Mouse (Mus musculus): ENCODE measurements around the gene Dph1. TPM values are rescaled to one million over a fixed set of nuclear protein-coding genes. Genes with fewer than 3 reads are reported as not detected.

Gene Dph1
- polyA plus RNA-seq (2012; rRNA removed): 28.3 and 33.8 TPM in 2 replicates

GRCm38 (mm10) chr11:75190905-75191441, at the start of gene Dph1:
Gene Dph1 (minus strand): TSS chr11:75191241.
- Histone ChIP-seq H3K27ac (ENCODE audit: control insufficient read depth, insufficient read depth, low read length) (no peak within 1 kb of the TSS), H3K4me1 (replicated peaks; ENCODE audit: control insufficient read depth, insufficient read depth, low read length) (peaks cover 33% of the 10 kb centered on the region), H3K36me3 (ENCODE audit: control insufficient read depth, insufficient read depth, low read length) (no peaks in the 10 kb centered on the region), H3K4me3 (ENCODE audit: control insufficient read depth, insufficient read depth, low read length) (peak within 1 kb of the TSS; percentile 97), H3K27me3 (ENCODE audit: control insufficient read depth, insufficient read depth, low read length) (no peaks in the 10 kb centered on the region)
- WGBS: 75% methylated on average over 5 of the region's 5 CpGs
- DNase-seq: no peak
- TF ChIP-seq CTCF (IDR thresholded peaks at IDR 0.05; ENCODE audit: borderline replicate concordance, control insufficient read depth, extremely low read depth, insufficient read depth, low read length, poor library complexity) (no peak), POLR2A (IDR thresholded peaks at IDR 0.05; ENCODE audit: control insufficient read depth, extremely low read depth, insufficient read depth, low read length, poor library complexity) (no peak)

DNA sequence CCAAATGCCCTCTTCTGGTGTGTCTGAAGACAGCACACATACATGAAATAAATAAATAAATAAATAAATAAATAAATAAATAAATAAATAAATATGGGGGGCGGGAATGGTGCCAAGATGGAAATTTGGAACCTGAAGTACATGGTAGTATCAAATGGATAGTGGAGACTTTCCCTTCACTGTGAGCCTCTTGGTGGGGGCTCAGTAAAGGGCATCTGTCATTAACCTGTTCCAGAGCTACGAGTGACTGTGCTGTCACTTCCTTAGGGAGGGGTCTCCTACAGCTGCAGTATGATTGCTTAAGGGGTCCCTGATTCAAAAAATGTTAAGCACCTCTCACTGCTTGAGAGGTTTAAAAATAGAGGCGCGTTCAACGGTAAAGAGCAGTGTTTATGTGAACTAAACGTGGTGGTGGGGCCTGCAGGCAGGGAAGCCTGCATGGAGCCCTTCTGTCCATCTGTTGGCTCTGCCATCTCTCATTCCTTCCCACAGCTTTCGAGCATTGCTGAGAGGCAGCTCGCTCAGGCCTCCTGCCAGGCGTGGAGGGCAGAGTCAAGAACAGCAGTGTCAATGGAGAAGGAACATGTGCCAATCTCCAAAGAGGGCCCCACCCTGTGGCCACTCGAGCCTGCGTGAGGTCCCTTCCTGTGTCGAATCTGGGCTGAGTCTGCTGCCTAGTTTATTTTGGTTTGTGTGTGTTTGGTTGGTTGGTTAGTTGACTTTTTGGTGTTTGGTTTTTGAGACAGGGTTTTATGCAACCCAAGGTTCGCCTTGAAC, 49.3 kb upstream of the Dph1 start:
- Histone ChIP-seq H3K4me3 (ENCODE audit: control insufficient read depth, insufficient read depth, low read length) (no peak overlapping the region), H3K36me3 (ENCODE audit: control insufficient read depth, insufficient read depth, low read length) (no peaks in the 10 kb centered on the region), H3K27me3 (ENCODE audit: control insufficient read depth, insufficient read depth, low read length) (no peaks in the 10 kb centered on the region), H3K4me1 (replicated peaks; ENCODE audit: control insufficient read depth, insufficient read depth, low read length) (peaks cover 24% of the 10 kb centered on the region), H3K27ac (ENCODE audit: control insufficient read depth, insufficient read depth, low read length) (no peak overlapping the region)
- DNase-seq: no peak
- 76% methylated on average over 13 of the region's 13 CpGs for WGBS
- TF ChIP-seq POLR2A (IDR thresholded peaks at IDR 0.05; ENCODE audit: control insufficient read depth, extremely low read depth, insufficient read depth, low read length, poor library complexity) (no peak), CTCF (IDR thresholded peaks at IDR 0.05; ENCODE audit: borderline replicate concordance, control insufficient read depth, extremely low read depth, insufficient read depth, low read length, poor library complexity) (no peak)

DNA sequence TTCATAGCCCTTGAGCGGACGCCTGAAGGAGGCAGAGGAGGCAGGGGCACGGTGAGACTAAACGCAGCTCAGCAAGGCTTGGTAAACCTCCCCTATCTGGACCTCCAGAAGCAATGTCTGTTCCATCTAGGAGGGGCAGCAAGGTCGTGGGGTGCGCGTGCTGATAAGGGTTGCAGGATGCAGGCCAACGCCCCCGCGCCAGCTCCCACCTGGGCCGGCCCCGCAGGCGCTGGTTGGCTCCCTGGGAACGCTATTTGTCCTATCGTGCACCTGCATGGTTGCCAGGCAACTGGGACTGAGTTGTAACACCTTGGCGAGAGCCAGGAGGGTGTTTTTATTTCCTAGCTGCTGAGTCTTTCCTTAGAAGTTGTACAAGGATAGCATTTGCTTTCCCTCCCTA, 43.7 kb upstream of the Dph1 start:
- H3K36me3 ChIP-seq (ENCODE audit: control insufficient read depth, insufficient read depth, low read length): no peaks in the 10 kb centered on the region
- WGBS: 68% methylated on average over 16 of the region's 16 CpGs
- H3K4me3 ChIP-seq (ENCODE audit: control insufficient read depth, insufficient read depth, low read length): no peak overlapping the region
- no peaks in the 10 kb centered on the region for H3K27me3 ChIP-seq (ENCODE audit: control insufficient read depth, insufficient read depth, low read length)
- peaks cover 9% of the 10 kb centered on the region for H3K4me1 ChIP-seq (replicated peaks; ENCODE audit: control insufficient read depth, insufficient read depth, low read length)
- H3K27ac ChIP-seq (ENCODE audit: control insufficient read depth, insufficient read depth, low read length): no peak overlapping the region
- DNase-seq: no peak
- TF ChIP-seq CTCF (IDR thresholded peaks at IDR 0.05; ENCODE audit: borderline replicate concordance, control insufficient read depth, extremely low read depth, insufficient read depth, low read length, poor library complexity) (no peak), POLR2A (IDR thresholded peaks at IDR 0.05; ENCODE audit: control insufficient read depth, extremely low read depth, insufficient read depth, low read length, poor library complexity) (no peak)

- Histone ChIP-seq H3K27ac (ENCODE audit: control insufficient read depth, insufficient read depth, low read length) (no peak overlapping the region), H3K36me3 (ENCODE audit: control insufficient read depth, insufficient read depth, low read length) (no peaks in the 10 kb centered on the region), H3K4me1 (replicated peaks; ENCODE audit: control insufficient read depth, insufficient read depth, low read length) (peaks cover 13% of the 10 kb centered on the region), H3K4me3 (ENCODE audit: control insufficient read depth, insufficient read depth, low read length) (no peak overlapping the region), H3K27me3 (ENCODE audit: control insufficient read depth, insufficient read depth, low read length) (no peaks in the 10 kb centered on the region)
- no peak for DNase-seq
- WGBS: 93% methylated on average over 4 of the region's 4 CpGs
- no peak for TF ChIP-seq POLR2A (IDR thresholded peaks at IDR 0.05; ENCODE audit: control insufficient read depth, extremely low read depth, insufficient read depth, low read length, poor library complexity)
- TF ChIP-seq CTCF (IDR thresholded peaks at IDR 0.05; ENCODE audit: borderline replicate concordance, control insufficient read depth, extremely low read depth, insufficient read depth, low read length, poor library complexity): no peak
These were observed 41.4 kb upstream of the Dph1 start for GRCm38 (mm10) chr11:75232434-75232833.

DNA sequence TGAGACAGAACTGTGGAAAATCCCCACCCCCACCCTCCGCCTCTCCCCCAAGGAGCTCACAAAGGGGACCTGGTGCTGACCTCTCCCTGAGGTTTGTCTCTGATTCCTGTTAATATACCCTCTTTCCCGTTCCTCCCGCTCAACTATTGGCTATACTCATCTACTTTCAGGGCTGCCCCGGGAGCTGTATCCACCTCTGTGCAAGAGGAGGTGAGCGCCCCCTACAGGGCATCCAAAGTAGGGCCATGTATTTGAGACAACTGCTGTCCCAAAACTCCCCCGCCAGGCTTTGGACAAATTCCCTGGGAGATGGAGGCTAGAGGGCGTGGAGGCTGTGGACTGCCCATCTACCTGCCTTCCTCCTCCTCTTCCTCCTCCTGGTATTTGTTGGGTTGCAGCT, 40.7 kb upstream of the Dph1 start:
- no peak overlapping the region for H3K27ac ChIP-seq (ENCODE audit: control insufficient read depth, insufficient read depth, low read length)
- peak; percentile 62 for DNase-seq
- no peaks in the 10 kb centered on the region for H3K36me3 ChIP-seq (ENCODE audit: control insufficient read depth, insufficient read depth, low read length)
- WGBS: 19% methylated on average over 7 of the region's 7 CpGs
- H3K4me1 ChIP-seq (replicated peaks; ENCODE audit: control insufficient read depth, insufficient read depth, low read length): peaks cover 20% of the 10 kb centered on the region
- no peak for TF ChIP-seq POLR2A (IDR thresholded peaks at IDR 0.05; ENCODE audit: control insufficient read depth, extremely low read depth, insufficient read depth, low read length, poor library complexity)
- peak; percentile 88 for TF ChIP-seq CTCF (IDR thresholded peaks at IDR 0.05; ENCODE audit: borderline replicate concordance, control insufficient read depth, extremely low read depth, insufficient read depth, low read length, poor library complexity)
- H3K27me3 ChIP-seq (ENCODE audit: control insufficient read depth, insufficient read depth, low read length): no peaks in the 10 kb centered on the region
- no peak overlapping the region for H3K4me3 ChIP-seq (ENCODE audit: control insufficient read depth, insufficient read depth, low read length)

- no peak for TF ChIP-seq POLR2A (IDR thresholded peaks at IDR 0.05; ENCODE audit: control insufficient read depth, extremely low read depth, insufficient read depth, low read length, poor library complexity)
- TF ChIP-seq CTCF (IDR thresholded peaks at IDR 0.05; ENCODE audit: borderline replicate concordance, control insufficient read depth, extremely low read depth, insufficient read depth, low read length, poor library complexity): no peak
- WGBS: 93% methylated on average over 6 of the region's 6 CpGs
- peaks cover 22% of the 10 kb centered on the region for H3K4me1 ChIP-seq (replicated peaks; ENCODE audit: control insufficient read depth, insufficient read depth, low read length)
- no peak overlapping the region for H3K4me3 ChIP-seq (ENCODE audit: control insufficient read depth, insufficient read depth, low read length)
- no peak overlapping the region for H3K27ac ChIP-seq (ENCODE audit: control insufficient read depth, insufficient read depth, low read length)
- DNase-seq: no peak
- H3K27me3 ChIP-seq (ENCODE audit: control insufficient read depth, insufficient read depth, low read length): no peaks in the 10 kb centered on the region
- no peaks in the 10 kb centered on the region for H3K36me3 ChIP-seq (ENCODE audit: control insufficient read depth, insufficient read depth, low read length)
These were observed 39.3 kb upstream of the Dph1 start for GRCm38 (mm10) chr11:75230272-75230760.

Data from thymus, adult 2 months (tissue).